Mouse (Mus musculus): ENCODE results near the gene Cd96. TPM values are rescaled to one million over a fixed set of nuclear protein-coding genes. Genes with fewer than 3 reads are reported as not detected.

Cd96 gene
- total RNA-seq, 2 experiments from 2014 or later = 0.10 TPM; not detected in 1

- no peak for DNase-seq (ENCODE audit: low spot score)
- intact Hi-C loops (cut with DNase I) = no loop called here
These were observed 56.8 kb downstream of the Cd96 start for GRCm38 (mm10) chr16:46063278-46063677.

GRCm38 (mm10) chr16:46046906-46047305 is 73.1 kb downstream of the Cd96 start:
- intact Hi-C loops (cut with DNase I) = no loop called here
- DNase-seq (ENCODE audit: low spot score) = no peak

- no peak for DNase-seq (ENCODE audit: low spot score)
These were observed 83.8 kb downstream of the Cd96 start for GRCm38 (mm10) chr16:46036261-46036660.

GRCm38 (mm10) chr16:46033896-46034295 is 86.2 kb downstream of the Cd96 start:
- no peak for DNase-seq (ENCODE audit: low spot score)

More at GRCm38 (mm10) chr16:46036261-46036660, 83.8 kb downstream of the Cd96 start:
- intact Hi-C loops (cut with DNase I) = no loop called here

GRCm38 (mm10) chr16:46022958-46023491 is 97.0 kb downstream of the Cd96 start:
- no peak for DNase-seq (ENCODE audit: low spot score)
- intact Hi-C loops (cut with DNase I) = loop anchor here (1.0 to 5.0 kb wide), 3 partner anchors 32 to 338 kb away; no protein-coding TSS in a partner anchor

More at GRCm38 (mm10) chr16:46033896-46034295, 86.2 kb downstream of the Cd96 start:
- intact Hi-C loops (cut with DNase I) = no loop called here

- intact Hi-C loops (cut with DNase I) = loop anchor here (1.0 to 5.0 kb wide), 3 partner anchors 32 to 337 kb away; no protein-coding TSS in a partner anchor
- DNase-seq (ENCODE audit: low spot score) = no peak
These were observed 97.7 kb downstream of the Cd96 start for GRCm38 (mm10) chr16:46022189-46022928.

- intact Hi-C loops (cut with DNase I) = loop anchor here (5.0 kb wide), 1 partner anchor 49 kb away; no protein-coding TSS in a partner anchor
These were observed 98.7 kb downstream of the Cd96 start for GRCm38 (mm10) chr16:46021302-46021701.

GRCm38 (mm10) chr16:46020396-46020795 is 99.7 kb downstream of the Cd96 start:
- intact Hi-C loops (cut with DNase I) = loop anchor here (5.0 kb wide), 1 partner anchor 48 kb away; no protein-coding TSS in a partner anchor
- DNase-seq (ENCODE audit: low spot score) = no peak

More at GRCm38 (mm10) chr16:46021302-46021701, 98.7 kb downstream of the Cd96 start:
- DNase-seq (ENCODE audit: low spot score) = no peak

GRCm38 (mm10) chr16:46019799-46020198 is 100.3 kb downstream of the Cd96 start:
- intact Hi-C loops (cut with DNase I) = loop anchor here (5.0 kb wide), 1 partner anchor 47 kb away; no protein-coding TSS in a partner anchor

GRCm38 (mm10) chr16:46019359-46019758 is 100.7 kb downstream of the Cd96 start:
- intact Hi-C loops (cut with DNase I) = no loop called here
- DNase-seq (ENCODE audit: low spot score) = no peak

More at GRCm38 (mm10) chr16:46019799-46020198, 100.3 kb downstream of the Cd96 start:
- no peak for DNase-seq (ENCODE audit: low spot score)

GRCm38 (mm10) chr16:46011696-46012095 is 108.4 kb downstream of the Cd96 start:
- intact Hi-C loops (cut with DNase I) = loop anchor here (5.0 kb wide), 1 partner anchor 269 kb away; the partner anchor contains the start of gene Abhd10
- DNase-seq (ENCODE audit: low spot score) = no peak

GRCm38 (mm10) chr16:46010906-46011220 is 109.2 kb downstream of the Cd96 start:
- intact Hi-C loops (cut with DNase I) = loop anchor here (5.0 kb wide), 1 partner anchor 269 kb away; the partner anchor contains the start of gene Abhd10
- no peak for DNase-seq (ENCODE audit: low spot score)

GRCm38 (mm10) chr16:46010153-46010905 is 109.7 kb downstream of the Cd96 start, which contains the start of gene Plcxd2:
Gene Plcxd2 (minus strand): TSS chr16:46010218.
- intact Hi-C loops (cut with DNase I) = loop anchor here (5.0 kb wide), 1 partner anchor 268 kb away; the partner anchor contains the start of gene Abhd10
- DNase-seq (ENCODE audit: low spot score) = peak; percentile 91

- intact Hi-C loops (cut with DNase I) = loop anchor here (5.0 kb wide), 1 partner anchor 267 kb away; the partner anchor contains the start of gene Abhd10
- no peak for DNase-seq (ENCODE audit: low spot score)
These were observed 110.3 kb downstream of the Cd96 start for GRCm38 (mm10) chr16:46009717-46010116.

- DNase-seq (ENCODE audit: low spot score) = no peak
- intact Hi-C loops (cut with DNase I) = no loop called here
These were observed 111.3 kb downstream of the Cd96 start for GRCm38 (mm10) chr16:46008766-46009165.

GRCm38 (mm10) chr16:46008036-46008605 is 111.9 kb downstream of the Cd96 start:
- intact Hi-C loops (cut with DNase I) = no loop called here
- no peak for DNase-seq (ENCODE audit: low spot score)

- DNase-seq (ENCODE audit: low spot score) = no peak
- intact Hi-C loops (cut with DNase I) = no loop called here
These were observed 113.8 kb downstream of the Cd96 start for GRCm38 (mm10) chr16:46006261-46006660.

GRCm38 (mm10) chr16:46001550-46002166 is 118.4 kb downstream of the Cd96 start:
- no peak for DNase-seq (ENCODE audit: low spot score)
- intact Hi-C loops (cut with DNase I) = no loop called here

- intact Hi-C loops (cut with DNase I) = no loop called here
- no peak for DNase-seq (ENCODE audit: low spot score)
These were observed 119.1 kb downstream of the Cd96 start for GRCm38 (mm10) chr16:46000976-46001375.
